Mouse (Mus musculus): ENCODE measurements at regions not wholly inside any gene's neighbourhood (a gene's known extent, or its start where the extent isn't known, plus 50 kb on each side); places are given as distances from the start of the nearest gene placed in this dataset.

- no peak for DNase-seq (ENCODE audit: low spot score in 2 of 2)
Observed at GRCm38 (mm10) chr9:30174646-30175045, 211.7 kb upstream of the Ntm start.

GRCm38 (mm10) chr9:30175376-30175775 lies 212.4 kb upstream of the Ntm start:
- no peak for DNase-seq (ENCODE audit: low spot score in 2 of 2)

GRCm38 (mm10) chr9:30183409-30183808 lies 220.5 kb upstream of the Ntm start:
- DNase-seq (ENCODE audit: low spot score in 2 of 2), result no peak

GRCm38 (mm10) chr9:30184996-30185763 lies 222.2 kb upstream of the Ntm start:
- no peak for DNase-seq (ENCODE audit: low spot score in 2 of 2)

- DNase-seq (ENCODE audit: low spot score in 2 of 2), result no peak
Observed at GRCm38 (mm10) chr9:30186261-30186660, 223.3 kb upstream of the Ntm start.

- DNase-seq (ENCODE audit: low spot score in 2 of 2), result no peak
Observed at GRCm38 (mm10) chr9:30190078-30190477, 227.1 kb upstream of the Ntm start.

- DNase-seq (ENCODE audit: low spot score in 2 of 2), result no peak
Observed at GRCm38 (mm10) chr9:30191119-30191518, 228.2 kb upstream of the Ntm start.

GRCm38 (mm10) chr9:30191902-30192301 lies 229.0 kb upstream of the Ntm start:
- DNase-seq (ENCODE audit: low spot score in 2 of 2), result no peak

GRCm38 (mm10) chr9:30194866-30195265 lies 231.9 kb upstream of the Ntm start:
- DNase-seq (ENCODE audit: low spot score in 2 of 2), result no peak

GRCm38 (mm10) chr9:30202411-30202810 lies 224.5 kb upstream of the Snx19 start:
- DNase-seq (ENCODE audit: low spot score in 2 of 2), result no peak

GRCm38 (mm10) chr9:30207631-30208030 lies 219.3 kb upstream of the Snx19 start:
- DNase-seq (ENCODE audit: low spot score in 2 of 2), result no peak

GRCm38 (mm10) chr9:30209806-30210205 lies 217.1 kb upstream of the Snx19 start:
- DNase-seq (ENCODE audit: low spot score in 2 of 2), result no peak

GRCm38 (mm10) chr9:30212471-30213075 lies 214.3 kb upstream of the Snx19 start:
- no peak for DNase-seq (ENCODE audit: low spot score in 2 of 2)

GRCm38 (mm10) chr9:30234501-30235163 lies 192.3 kb upstream of the Snx19 start:
- DNase-seq (ENCODE audit: low spot score in 2 of 2), result no peak

GRCm38 (mm10) chr9:30235791-30236190 lies 191.1 kb upstream of the Snx19 start:
- no peak for DNase-seq (ENCODE audit: low spot score in 2 of 2)

- DNase-seq (ENCODE audit: low spot score in 2 of 2), result no peak
Observed at GRCm38 (mm10) chr9:30242107-30242506, 184.8 kb upstream of the Snx19 start.

GRCm38 (mm10) chr9:30264533-30265168 lies 162.3 kb upstream of the Snx19 start:
- no peak for DNase-seq (ENCODE audit: low spot score in 2 of 2)

GRCm38 (mm10) chr9:30271081-30271480 lies 155.8 kb upstream of the Snx19 start:
- no peak for DNase-seq (ENCODE audit: low spot score in 2 of 2)

GRCm38 (mm10) chr9:30273836-30274235 lies 153.1 kb upstream of the Snx19 start:
- no peak for DNase-seq (ENCODE audit: low spot score in 2 of 2)

GRCm38 (mm10) chr9:30278231-30278630 lies 148.7 kb upstream of the Snx19 start:
- DNase-seq (ENCODE audit: low spot score in 2 of 2), result no peak

GRCm38 (mm10) chr9:30283080-30283770 lies 143.7 kb upstream of the Snx19 start:
- no peak for DNase-seq (ENCODE audit: low spot score in 2 of 2)

GRCm38 (mm10) chr9:30283771-30284148 lies 143.1 kb upstream of the Snx19 start:
- DNase-seq (ENCODE audit: low spot score in 2 of 2), result no peak
